Mouse (Mus musculus) stomach, postnatal 0 days (tissue): ENCODE data around the gene Dlg3. TPM values are rescaled to one million over a fixed set of nuclear protein-coding genes. Genes with fewer than 3 reads are reported as not detected.

ENCODE experiments used
- ATAC-seq: fragments of 200-750 bp; cut with Nextera tagmentation; 2 replicates; pipeline ENCODE4 v1.8.0; 2017; ENCODE audit not compliant: low FRiP score, low TSS enrichment
- DNase-seq: peaks from one replicate; pipeline ENCODE4 v3.0.0-alpha.2; 2016; ENCODE audit warnings: low spot score
- H3K27ac ChIP-seq: fragments of 300-500 bp; sonication (generic); replicated peaks from 2 replicates; pipeline ENCODE4 v1.5.1; 2014; ENCODE audit warnings: mild to moderate bottlenecking, control low read depth
- H3K27me3 ChIP-seq: fragments of 300-500 bp; sonication (generic); 2 replicates; pipeline ENCODE4 v1.6.1; 2014; ENCODE audit warnings: low read length; ENCODE audit not compliant: control insufficient read depth, insufficient read depth
- H3K36me3 ChIP-seq: fragments of 300-500 bp; sonication (generic); 2 replicates; pipeline ENCODE4 v1.6.1; 2014; ENCODE audit warnings: low read length, mixed read lengths; ENCODE audit not compliant: control insufficient read depth, insufficient read depth
- H3K4me1 ChIP-seq: fragments of 300-500 bp; sonication (generic); replicated peaks from 2 replicates; pipeline ENCODE4 v1.6.1; 2014; ENCODE audit warnings: antibody characterized with exemption; ENCODE audit not compliant: control insufficient read depth, insufficient read depth
- H3K4me2 ChIP-seq: fragments of 300-500 bp; sonication (generic); replicated peaks from 2 replicates; pipeline ENCODE4 v1.6.1; 2014; ENCODE audit warnings: low read depth, mild to moderate bottlenecking, control low read depth, moderate library complexity
- H3K4me3 ChIP-seq: fragments of 300-500 bp; sonication (generic); 2 replicates; pipeline ENCODE4 v1.5.1; 2014; ENCODE audit warnings: low read depth, low read length, control low read depth
- H3K9ac ChIP-seq: fragments of 300-500 bp; sonication (generic); 2 replicates; pipeline ENCODE4 v1.6.1; 2014; ENCODE audit warnings: mild to moderate bottlenecking, low read length, control low read depth, mixed read lengths
- H3K9me3 ChIP-seq: fragments of 300-500 bp; sonication (generic); 2 replicates; pipeline ENCODE4 v1.6.1; 2016; ENCODE audit warnings: low read length; ENCODE audit not compliant: control insufficient read depth
- CTCF ChIP-seq: IDR thresholded peaks from 2 replicates; pipeline ENCODE4 v1.5.1; 2016; ENCODE audit warnings: antibody characterized with exemption, low read depth, mild to moderate bottlenecking, moderate library complexity
- EP300 ChIP-seq: optimal IDR thresholded peaks from 2 replicates; pipeline ENCODE3; 2016; ENCODE audit warnings: antibody characterized with exemption
- WGBS: fragments of 180-500 bp; shearing (Covaris S2); extraction: QIAGEN DNeasy Blood & Tissue Kit; methylation state at CpG from one replicate; pipeline ENCODE4 v1.1.7; 2014; 5-methylcytosine and 5-hydroxymethylcytosine counted together
- polyA plus RNA-seq: library from polyadenylated mRNA; unstranded; fragments of >200 nt; fragmentation: Nextera tagmentation; extraction: Ambion mirVana; gene quantifications from 2 replicates; pipeline ENCODE4 v1.2.1, GENCODE M21; 2015

Gene Dlg3
- polyA plus RNA-seq, 1 experiment from 2014 or later, result 3.2 TPM

DNA sequence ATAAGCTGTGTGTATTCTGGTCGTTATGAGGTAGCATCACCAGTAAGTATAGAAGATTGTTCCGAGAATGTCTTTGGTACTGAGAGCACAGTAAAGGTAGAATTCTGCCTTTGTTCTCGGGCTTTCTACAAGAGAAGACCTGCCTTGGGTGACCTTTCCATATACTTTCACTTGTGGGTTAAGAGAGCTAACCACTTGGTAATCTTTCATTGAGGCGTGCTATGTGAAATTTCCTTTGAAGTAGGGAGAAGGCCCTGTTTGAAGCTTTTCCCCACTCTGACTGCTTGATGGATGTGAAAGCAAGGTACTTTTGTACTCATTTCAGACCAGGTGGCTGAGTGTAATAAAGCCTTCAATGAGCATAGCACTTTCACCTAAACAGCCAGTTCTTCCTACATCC lies 21.8 kb downstream of the Dlg3 start:
- TF ChIP-seq CTCF, result no peak
- no peak for TF ChIP-seq EP300
- whole genome bisulfite sequencing, result 54% methylated on average over 4 of the region's 4 CpGs
- Histone ChIP-seq H3K4me2 (no peak overlapping the region), H3K4me3 (no peak overlapping the region), H3K27me3 (no peaks in the 10 kb centered on the region), H3K4me1 (no peaks in the 10 kb centered on the region), H3K36me3 (no peaks in the 10 kb centered on the region), H3K27ac (no peak overlapping the region), H3K9me3 (no peaks in the 10 kb centered on the region), H3K9ac (no peak overlapping the region)
- ATAC-seq (no peak), DNase-seq (no peak)

DNA sequence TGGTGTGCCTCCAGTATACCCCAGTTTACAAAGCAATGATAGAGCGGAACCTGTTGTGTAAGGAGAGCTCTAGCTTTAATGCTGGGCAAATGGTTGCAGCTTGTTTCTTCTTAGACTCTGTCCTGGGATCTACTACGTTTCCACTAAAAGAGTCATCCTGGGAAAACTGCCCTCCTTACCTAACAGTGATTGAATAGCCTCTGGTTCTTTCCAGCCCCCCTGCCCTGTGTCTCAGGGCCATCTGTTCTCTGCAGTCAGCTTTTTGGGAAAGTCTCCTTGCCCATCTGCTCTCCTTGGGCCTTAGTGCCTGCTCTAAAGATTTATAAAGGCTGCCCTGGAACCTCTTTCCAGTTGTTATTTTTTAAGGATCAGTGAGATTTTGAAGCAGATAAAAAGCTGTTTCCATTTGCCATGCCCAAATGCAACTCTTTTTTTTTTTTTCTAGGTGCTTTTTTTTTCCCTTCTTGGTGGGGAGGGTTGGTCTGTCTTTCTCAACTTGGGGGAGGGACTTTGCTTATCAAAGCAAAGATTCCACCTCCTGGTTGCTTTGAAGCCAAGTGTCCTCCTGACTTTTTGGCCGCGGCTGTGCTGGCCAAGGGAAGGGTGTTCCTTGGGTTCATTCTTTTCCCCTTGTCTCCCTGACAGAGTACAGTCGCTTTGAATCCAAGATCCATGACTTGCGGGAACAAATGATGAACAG lies 28.7 kb downstream of the Dlg3 start:
- ATAC-seq, result no peak
- TF ChIP-seq CTCF (no peak), EP300 (no peak)
- 63% methylated on average over 6 of the region's 6 CpGs for WGBS

DNA sequence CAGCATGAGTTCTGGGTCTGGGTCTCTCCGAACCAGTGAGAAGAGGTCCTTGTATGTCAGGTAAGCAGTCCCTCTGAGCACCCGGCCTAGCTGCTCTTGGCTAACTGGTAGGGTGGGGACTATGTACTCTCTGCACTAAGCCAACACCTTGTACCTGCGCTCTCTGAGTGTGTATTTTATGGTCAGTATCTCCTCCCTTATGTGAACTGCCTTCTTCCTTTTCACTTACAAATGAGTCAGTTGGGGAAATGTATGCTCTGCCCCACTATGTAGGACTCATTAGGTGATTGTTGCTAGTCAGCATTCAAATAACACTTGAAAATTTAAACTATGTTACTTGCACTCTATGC lies 29.2 kb downstream of the Dlg3 start:
- peak; percentile 85 for ATAC-seq
- no peak overlapping the region for H3K4me3 ChIP-seq

More for the DNA sequence above, 28.7 kb downstream of the Dlg3 start:
- Histone ChIP-seq H3K9ac (no peak overlapping the region), H3K27me3 (no peaks in the 10 kb centered on the region), H3K4me3 (no peak overlapping the region), H3K4me2 (no peak overlapping the region), H3K4me1 (no peaks in the 10 kb centered on the region), H3K27ac (peak overlapping the region; percentile 73), H3K9me3 (no peaks in the 10 kb centered on the region), H3K36me3 (no peaks in the 10 kb centered on the region)
- DNase-seq, result no peak

DNA sequence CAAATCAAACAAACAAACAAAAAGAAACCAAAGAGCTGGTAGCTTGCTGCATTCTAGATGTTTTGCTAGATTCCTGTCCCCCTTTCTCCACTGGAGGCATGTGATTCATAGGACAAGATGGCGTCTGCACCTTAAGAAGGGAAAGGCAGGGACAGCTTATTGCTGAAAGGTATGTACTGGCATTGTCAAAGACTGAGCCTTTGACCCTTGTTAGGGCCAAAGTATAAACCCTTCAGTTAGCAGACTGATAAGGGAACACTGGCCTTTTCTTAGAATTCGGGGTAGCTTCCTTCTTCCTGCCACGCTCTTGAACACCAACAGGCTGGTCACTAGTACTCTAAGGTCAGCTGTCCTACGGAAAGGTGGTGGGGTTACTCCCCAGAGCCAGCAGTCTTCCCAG lies 29.8 kb downstream of the Dlg3 start:
- no peak overlapping the region for H3K9ac ChIP-seq
- no peak overlapping the region for H3K4me3 ChIP-seq
- DNase-seq (no peak), ATAC-seq (peak; percentile 43; the same call in 1 of the 2 replicates)
- no peaks in the 10 kb centered on the region for H3K27me3 ChIP-seq
- 63% methylated on average over 4 of the region's 4 CpGs for WGBS
- no peaks in the 10 kb centered on the region for H3K9me3 ChIP-seq
- TF ChIP-seq EP300 (no peak), CTCF (no peak)
- no peak overlapping the region for H3K4me2 ChIP-seq
- no peaks in the 10 kb centered on the region for H3K4me1 ChIP-seq
- H3K36me3 ChIP-seq, result no peaks in the 10 kb centered on the region
- peak overlapping the region; percentile 61; the same call in 1 of the 2 replicates for H3K27ac ChIP-seq

More for the DNA sequence above, 29.2 kb downstream of the Dlg3 start:
- Histone ChIP-seq H3K27ac (peak overlapping the region; percentile 73), H3K4me1 (no peaks in the 10 kb centered on the region), H3K9ac (no peak overlapping the region), H3K4me2 (no peak overlapping the region), H3K36me3 (no peaks in the 10 kb centered on the region), H3K9me3 (no peaks in the 10 kb centered on the region), H3K27me3 (no peaks in the 10 kb centered on the region)
- TF ChIP-seq EP300 (no peak), CTCF (no peak)
- WGBS, result 63% methylated on average over 3 of the region's 3 CpGs
- peak; percentile 43 for DNase-seq

DNA sequence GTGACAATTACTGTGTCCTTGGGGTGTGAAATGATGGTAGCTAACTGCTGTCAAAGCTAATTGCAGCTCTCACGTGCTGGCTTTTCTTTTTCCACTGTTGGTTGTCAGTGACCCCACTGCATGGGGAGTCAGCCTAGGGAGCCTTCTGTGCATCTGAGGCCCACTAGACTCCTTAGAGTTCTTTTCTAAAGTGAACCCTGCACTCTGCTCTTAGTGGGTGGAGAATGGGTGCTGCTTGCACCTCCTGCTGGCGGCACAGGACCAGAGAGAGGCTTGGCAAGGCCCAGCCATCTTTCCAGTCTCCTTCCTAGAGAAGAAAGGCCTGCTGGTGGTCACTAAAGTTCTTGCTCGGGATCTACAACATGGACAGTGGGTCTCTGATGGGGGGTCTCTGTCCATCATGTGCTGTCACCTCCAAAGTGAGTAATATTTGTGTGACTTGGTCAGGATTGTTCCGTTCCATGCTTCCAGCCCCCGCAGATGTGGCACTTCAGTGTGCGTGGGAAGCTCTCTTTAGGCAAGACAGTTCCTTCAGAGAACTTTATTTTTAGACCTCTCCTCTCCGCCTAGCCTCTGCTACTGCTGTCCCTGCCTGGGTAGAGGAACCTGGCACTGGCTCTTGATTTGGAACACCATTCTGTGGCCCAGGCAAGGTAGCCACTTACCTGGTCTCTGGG lies 30.5 kb downstream of the Dlg3 start:
- H3K27me3 ChIP-seq, result no peaks in the 10 kb centered on the region
- no peak overlapping the region for H3K9ac ChIP-seq
- H3K4me3 ChIP-seq, result no peak overlapping the region
- H3K9me3 ChIP-seq, result no peaks in the 10 kb centered on the region
- ATAC-seq, result no peak
- H3K4me1 ChIP-seq, result no peaks in the 10 kb centered on the region
- H3K27ac ChIP-seq, result peak overlapping the region; percentile 61; the same call in 1 of the 2 replicates
- TF ChIP-seq CTCF (peak; percentile 30), EP300 (no peak)
- no peak overlapping the region for H3K4me2 ChIP-seq
- no peaks in the 10 kb centered on the region for H3K36me3 ChIP-seq
- WGBS, result 70% methylated on average over 7 of the region's 7 CpGs
- no peak for DNase-seq

DNA sequence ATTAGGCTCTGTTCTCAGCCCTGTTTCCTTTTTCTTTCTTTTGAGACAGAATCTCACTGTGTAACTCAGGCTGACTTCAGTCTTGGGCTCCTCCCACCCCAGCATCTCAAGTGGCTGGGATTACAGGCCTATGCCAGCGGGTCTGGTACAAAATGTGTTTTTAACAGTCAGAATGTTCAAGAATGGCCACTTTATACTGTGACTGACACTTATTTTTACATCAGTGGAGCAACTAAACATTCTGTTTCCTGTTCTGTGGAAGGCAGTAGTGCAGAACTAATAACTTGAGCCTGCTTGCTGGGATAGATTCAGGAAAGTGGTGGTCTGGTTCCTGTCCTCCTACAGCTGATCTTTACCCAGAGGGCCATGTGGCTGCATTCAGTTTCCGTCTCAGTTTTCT lies 33.1 kb downstream of the Dlg3 start:
- 34% methylated on average over 2 of the region's 2 CpGs for WGBS
- Histone ChIP-seq H3K4me2 (no peak overlapping the region), H3K27ac (no peak overlapping the region), H3K36me3 (no peaks in the 10 kb centered on the region), H3K4me1 (no peaks in the 10 kb centered on the region), H3K27me3 (no peaks in the 10 kb centered on the region), H3K9ac (no peak overlapping the region), H3K4me3 (no peak overlapping the region), H3K9me3 (no peaks in the 10 kb centered on the region)
- ATAC-seq (no peak), DNase-seq (no peak)
- no peak for TF ChIP-seq CTCF
- TF ChIP-seq EP300, result no peak
